Mouse (Mus musculus) embryo, embryonic 10 days (tissue): Measurements from ENCODE around the gene Knl1.
"Not testable (repeated sequence)": the region's sequence is repeated elsewhere in the genome, so short reads cannot be mapped to it uniquely, and the experiment has no call there.

Experiments
- DNase-seq: peaks from one replicate; pipeline ENCODE4 v3.0.0-alpha.2; 2015; ENCODE audit warnings: low spot score

Gene Knl1

DNA sequence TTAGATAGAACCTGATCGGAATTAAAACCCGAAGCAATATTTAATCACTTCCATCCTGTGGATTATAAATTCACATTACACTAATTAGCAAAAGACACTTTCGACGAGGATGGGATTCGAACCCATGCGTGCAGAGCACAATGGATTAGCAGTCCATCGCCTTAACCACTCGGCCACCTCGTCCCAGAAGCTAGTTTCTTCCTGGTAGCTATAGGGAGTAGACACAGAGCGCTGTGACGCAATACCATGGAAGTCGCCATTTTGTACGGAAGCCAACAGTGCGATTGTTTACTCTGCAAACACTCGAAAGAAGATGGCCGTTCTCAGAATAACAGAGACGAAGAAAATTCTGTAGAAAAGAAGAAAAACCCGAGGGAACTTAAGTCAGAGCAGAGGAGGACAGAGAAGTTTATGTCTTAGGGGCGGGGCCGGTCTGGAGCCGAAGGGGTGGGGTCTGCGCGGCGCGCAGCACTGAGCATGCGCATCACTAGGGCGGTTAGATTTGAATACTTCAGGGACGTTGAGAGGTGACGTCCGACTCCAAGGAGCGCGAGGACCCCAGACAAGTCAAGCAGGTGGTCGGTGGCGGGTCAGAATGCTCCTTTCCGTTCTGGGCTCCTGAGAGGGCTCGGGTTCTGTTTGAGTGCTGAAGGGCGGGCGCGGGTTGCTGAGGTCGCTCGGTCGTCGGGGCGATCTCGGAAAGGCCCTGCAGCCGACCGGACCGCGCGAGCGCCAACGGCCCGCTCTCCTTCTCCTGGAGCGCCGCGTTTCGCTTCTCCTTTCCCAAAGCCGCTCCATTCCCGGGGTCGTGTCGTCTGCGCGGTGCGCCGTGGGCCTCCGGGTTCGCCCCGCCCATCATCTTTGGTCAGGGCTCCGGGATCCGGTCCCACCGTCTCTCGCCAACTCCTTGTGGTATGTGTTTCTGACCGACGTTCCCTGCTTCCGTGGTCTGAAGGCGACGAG is at the start of gene Knl1:
Gene Knl1, plus strand, starts transcription at position 471 of the 963 bp plus-strand sequence.
- peak; percentile 97 for DNase-seq

DNA sequence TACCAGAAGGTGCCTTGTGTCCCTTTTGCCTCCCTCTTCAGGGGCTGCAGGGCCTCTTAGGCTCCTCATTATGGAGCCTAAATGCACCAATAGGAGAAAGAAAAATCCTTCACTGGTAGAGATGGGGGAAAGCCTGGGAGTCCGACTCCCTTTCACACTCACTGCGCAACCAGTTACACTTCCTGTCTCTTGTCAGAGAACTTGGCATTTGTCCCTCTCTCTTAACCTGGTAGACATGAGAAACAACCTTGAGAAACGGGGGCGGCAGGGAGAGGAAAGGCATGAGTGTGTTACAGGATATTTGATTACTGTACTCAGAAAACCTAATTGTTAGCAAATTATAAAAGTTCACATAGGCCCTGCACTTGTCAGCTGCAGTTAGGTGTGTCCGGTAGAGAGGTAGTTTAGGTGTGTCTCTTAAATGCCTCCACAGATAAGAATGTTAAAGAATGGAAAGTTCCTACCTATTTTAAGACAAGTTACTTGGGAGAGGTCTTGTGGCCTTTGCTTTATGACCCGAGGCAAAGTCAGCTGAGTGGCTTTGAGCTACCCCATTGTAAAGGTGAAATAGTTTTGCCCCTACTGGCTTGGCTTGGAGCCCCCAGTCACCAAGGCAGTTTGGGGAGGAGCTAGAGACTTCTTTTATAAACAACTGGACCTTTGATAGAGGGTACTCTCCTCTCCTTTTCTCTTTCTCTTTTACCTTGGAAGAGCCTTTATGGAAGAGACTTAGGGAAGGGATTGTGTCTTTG is 48.6 kb upstream of the Knl1 start:
- no peak for DNase-seq

GRCm38 (mm10) chr2:118999025-118999639 is 47.8 kb upstream of the Knl1 start:
- no peak for DNase-seq

- no peak for DNase-seq
Measured at GRCm38 (mm10) chr2:119006886-119007285, 40.0 kb upstream of the Knl1 start.

DNA sequence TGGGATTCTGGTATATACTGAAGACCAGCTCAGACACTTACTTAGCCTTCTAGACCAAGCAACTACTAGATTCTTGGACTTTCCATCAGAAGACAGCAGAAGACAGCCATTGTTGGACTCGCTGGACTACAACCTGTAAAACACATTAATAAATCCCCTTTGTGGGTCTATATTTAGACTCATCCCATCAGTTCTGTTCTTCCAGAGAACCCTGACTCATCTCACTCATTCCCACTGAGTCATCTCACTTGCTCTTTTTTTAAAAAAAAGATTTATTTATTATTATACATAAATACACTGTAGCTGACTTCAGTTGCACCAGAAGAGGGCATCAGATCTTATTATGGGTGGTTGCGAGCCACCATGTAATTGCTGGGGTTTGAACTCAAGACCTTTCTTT is 37.5 kb upstream of the Knl1 start:
- no peak for DNase-seq

DNA sequence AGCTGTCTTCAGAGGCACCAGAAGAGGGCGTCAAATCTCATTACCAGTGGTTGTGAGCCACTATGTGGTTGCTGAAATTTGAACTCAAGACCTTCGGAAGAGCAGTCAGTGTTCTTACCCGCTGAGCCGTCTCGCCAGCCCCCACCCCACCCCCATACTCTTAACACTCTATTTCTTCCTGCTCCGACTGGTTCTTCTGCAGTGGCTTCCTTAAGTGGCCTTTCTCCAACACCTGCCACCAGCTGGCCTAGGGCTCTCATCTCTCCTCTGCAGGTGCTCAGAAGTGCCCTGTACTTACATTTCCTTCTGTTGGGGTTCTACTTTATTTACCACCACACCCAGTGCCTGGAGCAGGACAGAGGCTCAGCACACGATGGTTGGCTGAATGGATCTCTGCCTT is 31.9 kb upstream of the Knl1 start:
- no peak for DNase-seq

DNA sequence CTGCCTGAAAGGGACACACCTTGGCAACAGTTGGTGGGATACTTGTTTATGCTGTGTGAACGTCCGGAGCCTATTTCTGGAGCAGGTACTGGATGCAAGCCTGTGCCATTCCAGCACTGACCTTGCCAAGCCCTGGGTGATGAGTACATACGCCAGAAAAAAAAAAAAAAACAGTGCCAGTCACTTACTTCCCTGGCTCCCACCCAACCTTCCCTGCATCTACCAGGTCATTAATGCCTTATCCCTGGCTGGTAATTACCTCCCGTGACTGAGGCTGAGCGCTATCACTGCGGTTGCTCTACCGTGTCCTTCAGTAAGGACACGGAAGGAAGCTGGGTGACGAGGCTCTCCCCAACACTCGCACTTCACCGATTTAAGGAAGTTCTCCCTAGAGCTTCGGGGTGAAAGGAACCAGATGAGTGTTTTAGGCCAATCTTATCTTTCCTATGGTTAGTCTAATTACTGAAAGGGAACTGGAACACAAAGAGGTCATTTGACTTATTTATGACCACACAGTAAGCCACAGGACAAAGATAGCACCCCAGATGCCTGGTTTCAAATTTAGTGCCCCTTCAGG is 31.2 kb upstream of the Knl1 start:
- no peak for DNase-seq

GRCm38 (mm10) chr2:119016312-119016711 is 30.6 kb upstream of the Knl1 start:
- not testable (repeated sequence) for DNase-seq

DNA sequence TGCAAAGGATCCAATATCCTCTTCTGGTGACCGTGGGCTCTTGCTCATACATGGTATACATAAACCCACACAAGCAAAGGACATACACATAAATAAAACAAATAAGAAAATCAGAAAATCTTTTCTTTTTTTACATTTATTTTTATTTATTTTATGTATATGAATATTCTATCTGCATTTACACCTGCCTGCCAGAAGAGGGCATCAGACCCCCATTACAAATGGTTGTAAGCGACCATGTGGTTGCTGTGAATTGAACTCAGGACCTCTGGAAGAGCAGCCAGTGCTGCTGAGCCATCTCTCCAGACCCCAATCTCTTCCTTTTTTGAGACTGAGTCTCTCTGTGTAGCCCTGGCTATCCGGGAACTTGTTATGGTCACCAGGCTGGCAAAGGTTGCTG is 29.3 kb upstream of the Knl1 start:
- no peak for DNase-seq

DNA sequence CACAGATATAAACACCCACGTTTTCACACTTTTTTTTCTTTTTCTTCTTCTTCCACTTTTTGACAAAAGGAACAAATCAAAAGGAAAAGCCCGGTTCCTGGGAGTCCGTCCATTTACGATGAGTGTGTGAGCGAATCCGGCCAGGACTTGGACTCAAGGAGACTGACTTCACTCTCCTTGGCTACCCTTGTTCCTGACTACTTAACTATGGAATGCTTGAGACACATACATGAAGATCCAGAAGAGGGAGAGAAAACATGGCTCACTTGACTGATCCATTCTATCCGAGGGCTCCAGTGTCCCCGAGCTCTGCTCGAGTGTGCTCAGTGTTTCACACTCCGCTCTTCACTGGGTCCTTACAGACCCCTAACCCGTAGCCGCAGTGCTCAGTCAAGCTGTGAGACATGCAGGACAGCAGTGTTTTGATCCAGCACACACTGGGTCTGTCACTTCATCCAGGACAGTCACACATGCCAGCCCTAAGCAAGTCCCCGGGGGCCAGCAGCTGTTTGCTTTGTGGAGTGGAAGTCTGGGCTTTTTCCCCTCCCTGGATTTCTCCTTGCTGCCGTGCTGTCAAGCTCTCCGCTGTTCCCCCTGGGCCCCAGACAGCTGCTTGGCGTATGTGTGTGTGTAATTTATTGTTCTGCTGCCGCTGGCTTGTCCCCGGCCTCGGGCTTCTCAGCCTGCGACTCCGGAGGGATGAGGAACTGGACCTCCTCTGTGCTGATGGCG is 28.4 kb upstream of the Knl1 start:
- DNase-seq, result peak; percentile 41

DNA sequence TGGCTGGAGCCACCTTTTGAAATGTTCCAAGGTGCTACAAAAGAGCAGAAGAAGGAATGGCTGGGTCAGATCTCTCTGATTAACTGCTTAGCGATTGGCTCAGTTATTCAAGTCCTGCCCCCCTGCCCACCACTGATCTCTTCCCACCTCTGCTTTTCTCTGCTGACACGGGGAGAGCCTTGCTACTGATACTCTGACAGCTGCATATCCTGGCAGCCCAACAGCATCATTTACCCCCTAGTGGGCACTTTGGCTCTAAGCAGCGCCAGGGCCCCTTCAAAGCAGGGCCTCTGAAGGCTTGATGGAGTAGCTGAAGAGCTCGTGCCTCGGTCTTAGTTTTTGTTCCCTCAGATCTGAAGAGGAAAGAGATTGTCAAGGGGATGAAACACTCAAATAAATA is 27.8 kb upstream of the Knl1 start:
- DNase-seq, result peak; percentile 47

DNA sequence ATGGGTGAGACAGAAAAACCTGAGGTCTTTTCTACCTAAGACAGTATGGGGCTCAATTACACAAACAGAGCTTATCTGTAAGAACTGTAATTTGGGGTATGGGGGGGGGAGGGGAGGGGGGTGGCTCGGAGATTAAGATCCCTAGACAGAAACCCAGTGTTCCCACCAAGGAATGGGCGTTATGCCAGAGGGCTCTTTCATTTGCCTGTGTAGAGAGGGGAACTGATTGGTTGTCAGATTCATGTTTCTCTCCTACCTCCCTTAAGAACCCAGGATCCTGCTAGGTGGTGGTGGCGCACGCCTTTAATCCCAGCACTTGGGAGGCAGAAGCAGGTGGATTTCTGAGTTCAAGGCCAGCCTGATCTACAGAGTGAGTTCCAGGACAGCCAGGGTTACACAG is 27.4 kb upstream of the Knl1 start:
- no peak for DNase-seq

GRCm38 (mm10) chr2:119023154-119023660 is 23.7 kb upstream of the Knl1 start:
- no peak for DNase-seq

- no peak for DNase-seq
Measured at GRCm38 (mm10) chr2:119024536-119025238, 22.2 kb upstream of the Knl1 start.

- DNase-seq, result no peak
Measured at GRCm38 (mm10) chr2:119025239-119025616, 21.7 kb upstream of the Knl1 start.

- DNase-seq, result no peak
Measured at GRCm38 (mm10) chr2:119026951-119027350, 20.0 kb upstream of the Knl1 start.

GRCm38 (mm10) chr2:119028941-119029551 is 17.9 kb upstream of the Knl1 start, which contains the start of gene Ccdc32:
Gene Ccdc32, minus strand, starts transcription at chr2:119029393.
- peak; percentile 97 for DNase-seq

DNA sequence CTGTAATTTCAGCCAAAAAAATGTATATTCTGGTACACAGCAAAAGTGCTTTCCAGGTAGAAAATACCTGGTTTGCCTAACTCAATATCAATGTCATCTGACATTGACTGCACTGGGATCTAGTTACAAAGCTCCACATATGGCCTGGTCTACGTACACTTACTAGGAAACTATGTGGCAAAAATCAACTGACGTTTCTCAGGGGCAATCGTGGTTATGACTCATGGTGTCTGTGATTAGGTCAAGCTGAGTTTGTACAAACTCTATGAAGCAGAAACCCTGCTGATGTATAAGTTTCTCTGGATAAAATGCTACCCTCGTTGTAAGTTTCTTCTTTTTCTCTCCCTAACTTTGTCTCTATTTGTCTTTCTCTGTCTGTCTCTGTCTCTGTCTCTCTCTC is 14.7 kb upstream of the Knl1 start:
- DNase-seq, result no peak

DNA sequence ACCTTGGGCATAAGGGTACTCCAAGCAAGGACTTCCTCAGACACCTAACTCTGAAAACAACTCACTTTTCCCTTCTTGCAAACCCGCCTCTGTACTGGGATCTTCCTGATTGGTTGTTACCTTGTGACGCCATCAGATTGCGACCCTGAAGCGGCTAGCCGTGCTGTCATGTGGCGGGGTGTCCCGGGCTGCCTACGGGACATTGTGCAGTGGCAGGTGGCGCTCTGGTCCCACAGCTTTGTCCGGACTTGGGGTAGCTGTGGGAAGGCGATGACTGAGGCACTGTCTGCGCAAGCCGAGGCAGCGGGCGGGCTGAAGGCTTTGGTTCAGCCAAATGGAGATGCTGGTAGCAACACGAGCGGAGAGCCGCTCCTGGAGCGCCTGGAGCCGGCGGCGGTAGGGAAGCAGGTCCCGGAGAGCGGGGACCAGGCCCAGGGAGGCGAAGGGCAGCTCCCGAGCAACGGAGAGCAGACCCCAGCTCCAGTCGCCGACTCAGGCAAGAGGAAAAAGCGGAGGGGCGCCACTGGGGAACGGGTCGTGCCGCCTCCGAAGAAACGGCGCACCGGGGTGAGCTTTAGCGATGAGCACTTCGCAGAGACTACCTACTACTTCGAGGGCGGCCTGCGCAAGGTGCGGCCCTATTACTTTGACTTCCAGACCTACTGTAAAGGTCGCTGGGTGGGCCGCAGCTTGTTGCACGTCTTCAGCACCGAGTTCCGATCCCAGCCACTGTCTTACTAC is 12.1 kb upstream of the Knl1 start, which contains the start of gene Rpusd2:
Gene Rpusd2, plus strand, starts transcription at position 135 of the 741 bp plus-strand sequence.
- peak; percentile 99 for DNase-seq
